Mouse (Mus musculus) lung, embryonic 15.5 days (tissue): ENCODE measurements around the gene H2-D1. TPM values are rescaled to one million over a fixed set of nuclear protein-coding genes. Genes with fewer than 3 reads are reported as not detected.
A peak's percentile ranks its signal among the peaks of the same experiment; 100 is the strongest.
"Not testable (repeated sequence)": the region's sequence is repeated elsewhere in the genome, so short reads cannot be mapped to it uniquely, and the experiment has no call there.

Experiments used
- ATAC-seq: fragments of 200-750 bp; cut with Nextera tagmentation; 2 replicates; pipeline ENCODE4 v1.8.0; 2017; ENCODE audit warnings: moderate number of reproducible peaks, borderline replicate concordance; ENCODE audit not compliant: low FRiP score, low TSS enrichment; ENCODE audit errors: extremely low read depth
- H3K27ac ChIP-seq: fragments of 300-500 bp; sonication (generic); 2 replicates; pipeline ENCODE4 v1.5.1; 2015; ENCODE audit warnings: moderate library complexity, mild to moderate bottlenecking, inconsistent platforms
- H3K27me3 ChIP-seq: fragments of 300-500 bp; sonication (generic); 2 replicates; pipeline ENCODE4 v1.6.1; 2015; ENCODE audit warnings: inconsistent platforms
- H3K36me3 ChIP-seq: fragments of 300-500 bp; sonication (generic); 2 replicates; pipeline ENCODE4 v1.6.1; 2015; ENCODE audit warnings: inconsistent platforms
- H3K4me1 ChIP-seq: fragments of 300-500 bp; sonication (generic); 2 replicates; pipeline ENCODE4 v1.6.1; 2015; ENCODE audit warnings: inconsistent platforms
- H3K4me2 ChIP-seq: fragments of 300-500 bp; sonication (generic); 2 replicates; pipeline ENCODE4 v1.6.1; 2015; ENCODE audit warnings: inconsistent platforms, mild to moderate bottlenecking, moderate library complexity
- H3K4me3 ChIP-seq: fragments of 300-500 bp; sonication (generic); 2 replicates; pipeline ENCODE4 v1.5.1; 2015; ENCODE audit warnings: mild to moderate bottlenecking, inconsistent platforms
- H3K9ac ChIP-seq: fragments of 300-500 bp; sonication (generic); 2 replicates; pipeline ENCODE4 v1.6.1; 2015; ENCODE audit warnings: inconsistent platforms
- H3K9me3 ChIP-seq: fragments of 300-500 bp; sonication (generic); 2 replicates; pipeline ENCODE4 v1.6.1; 2016; ENCODE audit warnings: inconsistent platforms
- whole genome bisulfite sequencing: fragments of 180-500 bp; shearing (Covaris S2); methylation state at CpG from one replicate; pipeline ENCODE4 v1.1.7; 2015; 5-methylcytosine and 5-hydroxymethylcytosine counted together
- polyA plus RNA-seq: library from polyadenylated mRNA; unstranded; fragments of >200 nt; fragmentation: Nextera tagmentation; extraction: Ambion mirVana; gene quantifications from 2 replicates; pipeline ENCODE4 v1.2.1, GENCODE M21; 2015

Gene H2-D1
- polyA plus RNA-seq, 1 experiment from 2014 or later, result 138 TPM

- H3K4me1 ChIP-seq, result peaks cover 35% of the 10 kb centered on the region
- no peak for ATAC-seq
Observed at GRCm38 (mm10) chr17:35232659-35233058, 29.9 kb upstream of the H2-D1 start.

GRCm38 (mm10) chr17:35233114-35233980 is 29.2 kb upstream of the H2-D1 start, which contains the start of gene Atp6v1g2:
Gene Atp6v1g2, plus strand, starts transcription at chr17:35233660.
- Histone ChIP-seq H3K4me2 (peak within 1 kb of the TSS; percentile 88), H3K9me3 (no peaks in the 10 kb centered on the region), H3K27ac (peak within 1 kb of the TSS; percentile 97), H3K4me3 (peak within 1 kb of the TSS; percentile 66), H3K36me3 (peaks cover 30% of the 10 kb centered on the region), H3K4me1 (peaks cover 35% of the 10 kb centered on the region), H3K27me3 (no peaks in the 10 kb centered on the region), H3K9ac (no peak within 1 kb of the TSS; the same call in 1 of the 2 replicates)
- WGBS, result 33% methylated on average over 18 of the region's 18 CpGs
- ATAC-seq, result no peak

More at GRCm38 (mm10) chr17:35232659-35233058, 29.9 kb upstream of the H2-D1 start:
- Histone ChIP-seq H3K9ac (no peak overlapping the region), H3K27me3 (no peaks in the 10 kb centered on the region), H3K9me3 (no peaks in the 10 kb centered on the region), H3K4me2 (0 out of 2 replicates have a peak overlapping the region, but pooled peaks have one; percentile 88), H3K27ac (peak overlapping the region; percentile 97), H3K36me3 (peaks cover 32% of the 10 kb centered on the region), H3K4me3 (no peak overlapping the region)
- WGBS, result 61% methylated on average over 5 of the region's 5 CpGs

DNA sequence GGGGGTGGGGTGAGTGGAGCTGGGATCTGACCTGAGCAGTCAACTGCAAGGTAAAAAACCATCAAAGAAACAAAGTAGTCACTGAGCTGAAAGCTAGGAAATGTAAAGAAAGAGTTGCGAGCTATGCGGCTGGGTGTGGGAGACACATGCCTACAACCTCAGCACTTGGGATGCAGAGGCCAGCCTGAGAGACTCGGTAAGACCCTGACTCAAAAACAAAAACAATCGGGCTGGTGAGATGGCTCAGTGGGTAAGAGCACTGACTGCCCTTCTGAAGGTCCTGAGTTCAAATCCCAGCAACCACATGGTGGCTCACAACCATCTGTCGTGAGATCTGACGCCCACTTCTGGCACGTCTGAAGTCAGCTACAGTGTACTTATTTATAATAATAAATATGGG is 28.4 kb upstream of the H2-D1 start:
- WGBS, result 62% methylated on average over 7 of the region's 7 CpGs
- peak overlapping the region; percentile 66 for H3K4me3 ChIP-seq
- H3K27me3 ChIP-seq, ATAC-seq, H3K9ac ChIP-seq, H3K9me3 ChIP-seq: not testable (repeated sequence)
- peaks cover 35% of the 10 kb centered on the region for H3K4me1 ChIP-seq
- H3K27ac ChIP-seq, result peak overlapping the region; percentile 97
- H3K36me3 ChIP-seq, result peaks cover 24% of the 10 kb centered on the region
- H3K4me2 ChIP-seq, result peak overlapping the region; percentile 88

DNA sequence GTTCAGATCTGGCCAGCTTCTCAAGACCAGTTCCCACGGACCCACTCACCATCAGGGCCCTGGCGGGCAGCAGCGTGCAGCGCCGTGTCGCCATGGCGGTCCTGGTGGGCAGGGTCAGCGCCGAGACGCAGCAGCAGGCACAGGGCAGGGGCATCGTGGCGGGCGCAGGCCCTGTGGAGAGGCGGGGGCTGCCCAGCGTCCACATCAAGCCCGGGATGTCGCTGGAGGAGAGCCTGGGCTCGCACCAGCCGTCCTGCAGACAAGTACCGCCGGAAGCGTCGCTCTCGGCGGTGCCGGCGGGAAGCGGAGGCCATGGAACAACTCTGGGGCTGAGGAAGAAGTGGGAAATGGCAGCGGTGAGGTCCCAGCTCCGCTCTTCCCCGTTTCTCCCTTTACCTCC is 27.6 kb upstream of the H2-D1 start:
- 2% methylated on average over 31 of the region's 31 CpGs for WGBS
- no peaks in the 10 kb centered on the region for H3K27me3 ChIP-seq
- peak overlapping the region; percentile 66 for H3K4me3 ChIP-seq

DNA sequence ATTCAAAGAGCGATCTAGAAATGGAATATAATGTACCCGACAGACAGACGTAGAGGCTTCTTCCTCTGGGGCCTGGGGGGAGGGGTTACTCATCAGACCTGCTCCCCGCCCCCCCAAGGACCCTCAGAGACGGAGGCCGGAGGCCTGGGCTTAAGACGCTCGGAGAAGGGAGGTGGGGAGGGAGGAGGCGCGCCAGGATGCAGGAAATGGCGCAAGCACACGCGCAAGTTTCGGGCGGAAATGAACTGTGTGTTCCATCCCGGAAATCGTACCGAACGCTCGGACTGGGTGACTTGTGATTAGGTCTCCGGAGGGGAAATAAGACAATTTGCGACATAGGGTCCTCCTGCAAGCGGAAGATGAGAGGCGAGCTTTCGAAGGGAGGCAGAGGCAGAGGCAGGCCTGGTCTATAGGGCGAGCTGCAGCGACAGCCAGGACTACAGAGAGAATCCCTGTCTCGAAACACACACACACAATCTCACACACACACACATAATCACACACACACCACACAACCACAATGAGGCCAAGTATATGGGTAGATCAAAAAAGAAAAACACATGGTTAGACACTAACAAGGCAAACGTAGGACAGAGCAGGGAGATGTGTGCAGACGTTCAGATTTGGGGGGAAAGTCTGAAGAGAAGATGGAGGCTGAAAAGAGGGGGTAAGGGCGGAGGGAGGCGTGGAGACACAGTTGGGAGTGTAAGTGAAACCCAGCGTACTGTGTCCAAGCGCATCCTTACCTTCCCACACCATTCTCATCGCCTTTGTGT is 26.7 kb upstream of the H2-D1 start, which contains the start of gene Nfkbil1:
TSS of gene Nfkbil1 (minus strand) at position 179 of the 776 bp plus-strand sequence.
- peaks cover 42% of the 10 kb centered on the region for H3K4me1 ChIP-seq
- peak within 1 kb of the TSS; percentile 97 for H3K27ac ChIP-seq
- no peaks in the 10 kb centered on the region for H3K27me3 ChIP-seq
- H3K4me3 ChIP-seq, result peak within 1 kb of the TSS; percentile 66
- peak; percentile 88 for ATAC-seq
- WGBS, result under 1% methylated on average over 35 of the region's 35 CpGs
- H3K36me3 ChIP-seq, result peaks cover 9% of the 10 kb centered on the region
- H3K4me2 ChIP-seq, result peak within 1 kb of the TSS; percentile 88
- no peaks in the 10 kb centered on the region for H3K9me3 ChIP-seq
- H3K9ac ChIP-seq, result peak within 1 kb of the TSS; percentile 85

More for the DNA sequence above, 27.6 kb upstream of the H2-D1 start:
- peaks cover 16% of the 10 kb centered on the region for H3K36me3 ChIP-seq
- peaks cover 35% of the 10 kb centered on the region for H3K4me1 ChIP-seq
- peak overlapping the region; percentile 85 for H3K9ac ChIP-seq
- peak overlapping the region; percentile 88 for H3K4me2 ChIP-seq
- peak; percentile 7; the same call in 1 of the 2 replicates for ATAC-seq
- H3K27ac ChIP-seq, result peak overlapping the region; percentile 97
- H3K9me3 ChIP-seq, result no peaks in the 10 kb centered on the region

DNA sequence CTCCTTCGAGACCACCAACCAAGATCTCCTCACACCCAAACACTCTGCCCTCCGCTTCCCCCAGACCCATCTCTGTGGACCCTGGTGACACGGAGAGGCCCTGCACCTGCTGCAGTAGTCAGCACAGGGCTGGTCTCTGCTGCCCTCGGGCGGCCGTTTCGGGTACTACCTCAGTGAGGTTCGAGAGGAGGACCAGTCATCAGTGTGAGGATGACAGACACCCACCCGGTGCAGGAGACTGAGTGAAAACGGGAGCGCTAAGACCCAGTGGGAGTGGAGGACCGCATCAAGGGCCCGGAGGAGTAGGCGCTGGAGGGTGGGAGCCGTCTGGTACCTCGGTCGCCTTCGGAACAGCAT is 26.2 kb upstream of the H2-D1 start:
- H3K27me3 ChIP-seq, result no peaks in the 10 kb centered on the region
- ATAC-seq, result peak; percentile 40
- 1% methylated on average over 18 of the region's 18 CpGs for WGBS
- peak overlapping the region; percentile 88 for H3K4me2 ChIP-seq
- peaks cover 45% of the 10 kb centered on the region for H3K4me1 ChIP-seq
- peaks cover 4% of the 10 kb centered on the region for H3K36me3 ChIP-seq
- H3K9ac ChIP-seq, result peak overlapping the region; percentile 85
- peak overlapping the region; percentile 66 for H3K4me3 ChIP-seq
- no peaks in the 10 kb centered on the region for H3K9me3 ChIP-seq
- peak overlapping the region; percentile 97 for H3K27ac ChIP-seq

GRCm38 (mm10) chr17:35236996-35237395 is 25.5 kb upstream of the H2-D1 start:
- no peak overlapping the region for H3K9ac ChIP-seq
- H3K4me1 ChIP-seq, result peaks cover 45% of the 10 kb centered on the region
- no peaks in the 10 kb centered on the region for H3K27me3 ChIP-seq
- H3K4me3 ChIP-seq, result no peak overlapping the region
- no peaks in the 10 kb centered on the region for H3K9me3 ChIP-seq
- H3K27ac ChIP-seq, result no peak overlapping the region
- no peak overlapping the region for H3K4me2 ChIP-seq
- WGBS, result 76% methylated on average over 9 of the region's 9 CpGs
- ATAC-seq, result no peak
- H3K36me3 ChIP-seq, result peaks cover 3% of the 10 kb centered on the region; the same call in 1 of the 2 replicates

DNA sequence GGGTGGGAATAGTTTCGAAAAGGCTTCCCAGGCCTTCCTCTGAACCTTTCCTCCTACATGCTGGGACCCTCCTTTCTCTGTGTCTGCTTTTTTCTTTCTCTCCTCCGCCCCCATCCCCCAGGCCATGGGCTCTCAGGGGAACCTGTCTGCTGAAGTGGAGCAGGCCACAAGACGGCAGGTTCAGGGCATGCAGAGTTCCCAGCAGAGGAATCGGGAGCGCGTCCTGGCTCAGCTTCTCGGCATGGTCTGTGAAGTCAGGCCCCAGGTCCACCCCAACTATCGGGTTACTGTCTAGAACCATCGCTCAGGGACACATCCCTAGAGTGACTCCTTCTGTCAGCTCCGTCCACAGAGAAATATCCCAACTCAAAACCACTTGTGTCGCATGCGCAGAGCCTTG is 25.0 kb upstream of the H2-D1 start:
- Histone ChIP-seq H3K4me3 (no peak overlapping the region), H3K27me3 (no peaks in the 10 kb centered on the region), H3K4me1 (peaks cover 43% of the 10 kb centered on the region), H3K27ac (no peak overlapping the region), H3K36me3 (peaks cover 3% of the 10 kb centered on the region; the same call in 1 of the 2 replicates), H3K9ac (no peak overlapping the region), H3K4me2 (no peak overlapping the region), H3K9me3 (no peaks in the 10 kb centered on the region)
- ATAC-seq, result no peak
- 86% methylated on average over 12 of the region's 12 CpGs for WGBS

DNA sequence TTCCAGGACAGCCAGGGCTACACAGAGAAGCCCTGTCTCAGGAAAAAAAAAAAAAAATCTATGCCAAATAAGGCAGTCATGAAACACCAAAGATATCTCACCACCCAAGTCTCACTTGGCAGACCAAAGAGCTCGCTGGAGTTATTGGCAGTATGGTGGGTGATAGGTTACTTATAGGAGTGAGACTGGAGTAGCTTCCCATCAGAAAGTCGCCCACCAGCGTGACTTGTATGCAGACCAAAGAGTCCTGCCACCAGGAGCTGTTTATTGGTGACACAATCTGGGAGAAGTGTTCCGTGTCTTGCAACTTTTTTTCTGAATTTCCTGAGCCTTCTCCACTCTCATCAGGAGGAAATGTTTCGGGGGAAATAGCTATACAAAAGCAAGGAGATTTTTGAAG is 22.8 kb upstream of the H2-D1 start:
- Histone ChIP-seq H3K4me1 (peaks cover 38% of the 10 kb centered on the region), H3K27ac (no peak overlapping the region), H3K36me3 (peaks cover 19% of the 10 kb centered on the region), H3K9ac (peak overlapping the region; percentile 8; the same call in 1 of the 2 replicates), H3K4me3 (no peak overlapping the region), H3K27me3 (no peaks in the 10 kb centered on the region), H3K4me2 (no peak overlapping the region), H3K9me3 (no peaks in the 10 kb centered on the region)
- no peak for ATAC-seq
- 75% methylated on average over 5 of the region's 5 CpGs for WGBS

GRCm38 (mm10) chr17:35240384-35241304 is 21.9 kb upstream of the H2-D1 start:
- H3K4me1 ChIP-seq, result peaks cover 44% of the 10 kb centered on the region
- no peaks in the 10 kb centered on the region for H3K9me3 ChIP-seq
- H3K27ac ChIP-seq, result peak overlapping the region; percentile 98
- H3K36me3 ChIP-seq, result peaks cover 29% of the 10 kb centered on the region
- H3K27me3 ChIP-seq, result no peaks in the 10 kb centered on the region
- WGBS, result 24% methylated on average over 12 of the region's 12 CpGs
- peak overlapping the region; percentile 94 for H3K9ac ChIP-seq
- H3K4me2 ChIP-seq, result peak overlapping the region; percentile 80
- no peak for ATAC-seq
- H3K4me3 ChIP-seq, result peak overlapping the region; percentile 81
